Mouse (Mus musculus) heart, embryonic 15.5 days (tissue): ENCODE results near the gene Nr1h4. TPM values are rescaled to one million over a fixed set of nuclear protein-coding genes. Genes with fewer than 3 reads are reported as not detected.
A peak's percentile ranks its signal among the peaks of the same experiment; 100 is the strongest.

Experiments used
- ATAC-seq: fragments of 200-750 bp; cut with Nextera tagmentation; replicated peaks from 2 replicates; pipeline ENCODE4 v1.8.0; 2017; ENCODE audit warnings: low read depth, moderate TSS enrichment; ENCODE audit not compliant: insufficient number of reproducible peaks, insufficient read depth, low FRiP score
- H3K27ac ChIP-seq: fragments of 300-500 bp; sonication (generic); 2 replicates; pipeline ENCODE4 v1.5.1; 2015; ENCODE audit warnings: mild to moderate bottlenecking, inconsistent platforms
- H3K27me3 ChIP-seq: fragments of 300-500 bp; sonication (generic); 2 replicates; pipeline ENCODE4 v1.6.1; 2015; ENCODE audit warnings: inconsistent platforms
- H3K36me3 ChIP-seq: fragments of 300-500 bp; sonication (generic); 2 replicates; pipeline ENCODE4 v1.6.1; 2015; ENCODE audit warnings: mild to moderate bottlenecking, inconsistent platforms
- H3K4me1 ChIP-seq: fragments of 300-500 bp; sonication (generic); replicated peaks from 2 replicates; pipeline ENCODE4 v1.6.1; 2015; ENCODE audit warnings: inconsistent platforms
- H3K4me2 ChIP-seq: fragments of 300-500 bp; sonication (generic); 2 replicates; pipeline ENCODE4 v1.6.1; 2015; ENCODE audit warnings: inconsistent platforms, mild to moderate bottlenecking, moderate library complexity
- H3K4me3 ChIP-seq: fragments of 300-500 bp; sonication (generic); 2 replicates; pipeline ENCODE4 v1.5.1; 2015; ENCODE audit warnings: mild to moderate bottlenecking, inconsistent platforms
- H3K9ac ChIP-seq: fragments of 300-500 bp; sonication (generic); 2 replicates; pipeline ENCODE4 v1.6.1; 2015; ENCODE audit warnings: mild to moderate bottlenecking, inconsistent platforms
- H3K9me3 ChIP-seq: fragments of 300-500 bp; sonication (generic); replicated peaks from 2 replicates; pipeline ENCODE4 v1.6.1; 2016; ENCODE audit warnings: inconsistent platforms
- WGBS: fragments of 180-500 bp; shearing (Covaris S2); methylation state at CpG from one replicate; pipeline ENCODE4 v1.1.7; 2015; ENCODE audit warnings: mixed read lengths; 5-methylcytosine and 5-hydroxymethylcytosine counted together
- polyA plus RNA-seq: library from polyadenylated mRNA; unstranded; fragments of >200 nt; fragmentation: Nextera tagmentation; extraction: Ambion mirVana; gene quantifications from 2 replicates; pipeline ENCODE4 v1.2.1, GENCODE M21; 2015

Gene Nr1h4
- polyA plus RNA-seq, 1 experiment from 2014 or later, result 0.81 TPM

- peaks cover 11% of the 10 kb centered on the region for H3K4me1 ChIP-seq
- 42% methylated on average over 3 of the region's 3 CpGs for WGBS
Observed at GRCm38 (mm10) chr10:89444381-89444780, 89.0 kb downstream of the Nr1h4 start.

DNA sequence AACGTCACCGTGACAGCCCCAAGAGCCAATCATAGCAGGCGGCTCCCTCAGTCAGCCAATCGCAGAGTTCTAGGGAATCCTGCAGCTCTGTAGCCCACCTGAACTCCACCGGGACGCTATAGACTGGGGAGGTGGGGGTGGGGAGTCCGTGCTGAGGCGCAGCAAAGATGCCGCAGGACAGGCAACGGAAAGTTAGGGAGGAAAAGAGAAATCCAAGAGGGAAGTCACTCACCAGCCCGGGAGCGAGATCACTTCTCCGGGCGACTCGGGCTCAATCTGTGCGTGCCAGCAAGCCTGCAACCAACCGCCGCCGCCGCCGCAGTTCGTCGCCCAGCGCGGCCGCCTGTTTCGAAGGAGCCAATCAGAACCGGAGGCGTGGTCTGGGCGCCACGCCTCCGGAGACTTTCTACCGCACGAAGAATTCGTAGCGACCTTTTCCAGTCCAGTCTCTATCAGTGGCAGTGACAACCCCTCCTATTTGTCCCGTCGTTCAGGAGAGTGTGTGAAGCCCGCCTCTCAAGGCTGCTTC, 89.7 kb downstream of the Nr1h4 start, which contains the start of gene Gas2l3:
Gas2l3 (minus strand) TSS at position 345 of the 529 bp plus-strand sequence.
- peaks cover 16% of the 10 kb centered on the region for H3K4me1 ChIP-seq
- WGBS, result 0% methylated on average over 38 of the region's 39 CpGs
- H3K36me3 ChIP-seq, result no peaks in the 10 kb centered on the region
- ATAC-seq, result peak; percentile 88
- H3K9me3 ChIP-seq, result no peaks in the 10 kb centered on the region
- H3K27ac ChIP-seq, result peak within 1 kb of the TSS; percentile 86
- no peaks in the 10 kb centered on the region for H3K27me3 ChIP-seq
- H3K9ac ChIP-seq, result peak within 1 kb of the TSS; percentile 69
- peak within 1 kb of the TSS; percentile 87 for H3K4me2 ChIP-seq
- H3K4me3 ChIP-seq, result peak within 1 kb of the TSS; percentile 75

More at GRCm38 (mm10) chr10:89444381-89444780, 89.0 kb downstream of the Nr1h4 start:
- Histone ChIP-seq H3K27ac (peak overlapping the region; percentile 86), H3K4me2 (peak overlapping the region; percentile 87), H3K9ac (peak overlapping the region; percentile 69; the same call in 1 of the 2 replicates), H3K9me3 (no peaks in the 10 kb centered on the region), H3K36me3 (no peaks in the 10 kb centered on the region), H3K27me3 (no peaks in the 10 kb centered on the region), H3K4me3 (peak overlapping the region; percentile 75)
- no peak for ATAC-seq

GRCm38 (mm10) chr10:89443115-89443622, 90.2 kb downstream of the Nr1h4 start:
- H3K9me3 ChIP-seq, result no peaks in the 10 kb centered on the region
- H3K9ac ChIP-seq, result peak overlapping the region; percentile 69
- H3K36me3 ChIP-seq, result no peaks in the 10 kb centered on the region
- peak overlapping the region; percentile 75 for H3K4me3 ChIP-seq
- WGBS, result under 1% methylated on average over 17 of the region's 17 CpGs
- ATAC-seq, result peak; percentile 16; the same call in 1 of the 2 replicates
- H3K27me3 ChIP-seq, result no peaks in the 10 kb centered on the region
- peak overlapping the region; percentile 86 for H3K27ac ChIP-seq
- peak overlapping the region; percentile 87 for H3K4me2 ChIP-seq
- peaks cover 21% of the 10 kb centered on the region for H3K4me1 ChIP-seq

GRCm38 (mm10) chr10:89442640-89443039, 90.7 kb downstream of the Nr1h4 start:
- Histone ChIP-seq H3K4me3 (peak overlapping the region; percentile 75), H3K9me3 (no peaks in the 10 kb centered on the region), H3K27ac (0 out of 2 replicates have a peak overlapping the region, but pooled peaks have one; percentile 86), H3K36me3 (no peaks in the 10 kb centered on the region), H3K27me3 (no peaks in the 10 kb centered on the region), H3K4me2 (peak overlapping the region; percentile 87), H3K9ac (peak overlapping the region; percentile 69; the same call in 1 of the 2 replicates), H3K4me1 (peaks cover 26% of the 10 kb centered on the region)
- no peak for ATAC-seq
- WGBS, result 11% methylated on average over 4 of the region's 4 CpGs

- Histone ChIP-seq H3K27me3 (no peaks in the 10 kb centered on the region), H3K9me3 (no peaks in the 10 kb centered on the region), H3K36me3 (no peaks in the 10 kb centered on the region), H3K4me1 (peaks cover 28% of the 10 kb centered on the region), H3K27ac (no peak overlapping the region), H3K4me3 (no peak overlapping the region), H3K4me2 (peak overlapping the region; percentile 87), H3K9ac (no peak overlapping the region)
- no peak for ATAC-seq
- 90% methylated on average over 3 of the region's 3 CpGs for WGBS
Observed at GRCm38 (mm10) chr10:89441961-89442360, 91.4 kb downstream of the Nr1h4 start.

- Histone ChIP-seq H3K9me3 (no peaks in the 10 kb centered on the region), H3K36me3 (no peaks in the 10 kb centered on the region), H3K27ac (peak overlapping the region; percentile 70), H3K27me3 (no peaks in the 10 kb centered on the region), H3K9ac (no peak overlapping the region), H3K4me3 (no peak overlapping the region), H3K4me1 (peaks cover 28% of the 10 kb centered on the region), H3K4me2 (peak overlapping the region; percentile 38)
- 31% methylated on average over 7 of the region's 7 CpGs for WGBS
- ATAC-seq, result no peak
Observed at GRCm38 (mm10) chr10:89439380-89439779, 94.0 kb downstream of the Nr1h4 start.

- H3K27ac ChIP-seq, result peak overlapping the region; percentile 66
- H3K4me2 ChIP-seq, result peak overlapping the region; percentile 35
- H3K4me1 ChIP-seq, result peaks cover 24% of the 10 kb centered on the region
- no peak for ATAC-seq
- no peaks in the 10 kb centered on the region for H3K27me3 ChIP-seq
- H3K4me3 ChIP-seq, result no peak overlapping the region
- H3K9ac ChIP-seq, result 0 out of 2 replicates have a peak overlapping the region, but pooled peaks have one; percentile 28
- 47% methylated on average over 12 of the region's 12 CpGs for WGBS
- no peaks in the 10 kb centered on the region for H3K9me3 ChIP-seq
- H3K36me3 ChIP-seq, result no peaks in the 10 kb centered on the region
Observed at GRCm38 (mm10) chr10:89437996-89438395, 95.4 kb downstream of the Nr1h4 start.

DNA sequence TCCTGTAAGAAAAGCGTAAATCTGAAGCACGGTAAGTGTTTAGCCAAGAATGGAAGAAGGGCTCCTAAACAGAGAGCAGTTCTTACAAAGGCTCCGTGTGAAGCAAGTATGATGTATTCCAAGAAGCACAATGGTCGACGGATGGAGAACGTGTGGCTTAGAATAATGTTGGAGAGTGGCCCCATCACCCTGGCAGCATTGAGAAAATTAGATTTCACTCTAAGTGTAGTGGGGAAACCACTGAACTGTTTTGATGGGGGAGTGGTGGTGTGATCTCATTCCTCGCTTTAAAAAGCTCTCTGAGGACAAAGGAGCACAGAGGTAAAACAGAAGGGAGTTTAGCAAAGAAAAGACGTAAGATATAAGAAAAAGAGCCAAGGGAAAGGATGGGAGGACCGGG, 95.9 kb downstream of the Nr1h4 start:
- WGBS, result 72% methylated on average over 9 of the region's 9 CpGs
- H3K4me3 ChIP-seq, result no peak overlapping the region
- no peak overlapping the region for H3K4me2 ChIP-seq
- no peak overlapping the region for H3K9ac ChIP-seq
- H3K27me3 ChIP-seq, result no peaks in the 10 kb centered on the region
- peak overlapping the region; percentile 66; the same call in 1 of the 2 replicates for H3K27ac ChIP-seq
- H3K9me3 ChIP-seq, result no peaks in the 10 kb centered on the region
- no peak for ATAC-seq
- H3K4me1 ChIP-seq, result peaks cover 24% of the 10 kb centered on the region
- H3K36me3 ChIP-seq, result no peaks in the 10 kb centered on the region

DNA sequence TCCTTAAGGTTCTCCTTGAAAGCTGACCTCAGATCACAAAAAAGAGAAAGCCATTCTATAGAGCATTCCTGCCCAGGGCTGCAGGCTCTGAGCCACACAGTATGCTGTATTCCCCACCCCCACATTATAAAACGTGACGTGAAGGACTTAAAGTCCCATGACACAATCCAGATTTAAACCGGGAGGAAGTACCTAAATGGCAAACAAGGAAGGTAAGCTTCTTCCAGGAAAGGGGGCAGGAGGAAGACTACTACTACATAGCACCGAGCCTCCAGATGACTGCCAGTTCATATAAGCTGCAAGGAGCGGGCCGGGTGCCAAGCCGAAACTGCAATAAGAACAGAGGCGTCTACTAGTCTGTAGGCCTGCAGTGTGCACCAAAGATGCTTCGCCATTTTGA, 97.5 kb downstream of the Nr1h4 start:
- H3K9me3 ChIP-seq, result no peaks in the 10 kb centered on the region
- H3K4me1 ChIP-seq, result peaks cover 24% of the 10 kb centered on the region
- ATAC-seq, result 0 out of 2 replicates have a peak, but pooled peaks have one; percentile 24
- H3K27ac ChIP-seq, result no peak overlapping the region
- 67% methylated on average over 9 of the region's 9 CpGs for WGBS
- H3K4me3 ChIP-seq, result no peak overlapping the region
- H3K27me3 ChIP-seq, result no peaks in the 10 kb centered on the region
- H3K4me2 ChIP-seq, result no peak overlapping the region
- H3K36me3 ChIP-seq, result no peaks in the 10 kb centered on the region
- no peak overlapping the region for H3K9ac ChIP-seq

- Histone ChIP-seq H3K4me2 (no peak overlapping the region), H3K9ac (no peak overlapping the region), H3K27ac (no peak overlapping the region), H3K4me1 (peaks cover 24% of the 10 kb centered on the region), H3K9me3 (no peaks in the 10 kb centered on the region), H3K27me3 (no peaks in the 10 kb centered on the region), H3K4me3 (no peak overlapping the region), H3K36me3 (no peaks in the 10 kb centered on the region)
- 88% methylated on average over 12 of the region's 12 CpGs for WGBS
- no peak for ATAC-seq
Observed at GRCm38 (mm10) chr10:89435413-89435812, 98.0 kb downstream of the Nr1h4 start.

- no peak overlapping the region for H3K9ac ChIP-seq
- ATAC-seq, result no peak
- no peaks in the 10 kb centered on the region for H3K27me3 ChIP-seq
- 74% methylated on average over 17 of the region's 17 CpGs for WGBS
- H3K36me3 ChIP-seq, result peaks cover 6% of the 10 kb centered on the region; the same call in 1 of the 2 replicates
- no peak overlapping the region for H3K4me2 ChIP-seq
- peaks cover 20% of the 10 kb centered on the region for H3K4me1 ChIP-seq
- H3K27ac ChIP-seq, result no peak overlapping the region
- H3K9me3 ChIP-seq, result no peaks in the 10 kb centered on the region
- no peak overlapping the region for H3K4me3 ChIP-seq
Observed at GRCm38 (mm10) chr10:89434509-89435210, 98.7 kb downstream of the Nr1h4 start.
